Mouse (Mus musculus) liver, postnatal 0 days (tissue): ENCODE results near the gene Lias.
A peak's percentile ranks its signal among the peaks of the same experiment; 100 is the strongest.

Source experiments
- CTCF ChIP-seq: sonication (generic); IDR thresholded peaks from 2 replicates; pipeline ENCODE4 v1.5.1; 2016; ENCODE audit warnings: antibody characterized with exemption, low read depth
- EP300 ChIP-seq: IDR thresholded peaks from 2 replicates; pipeline ENCODE4 v1.6.1; 2016; ENCODE audit warnings: antibody characterized with exemption, low read depth, mild to moderate bottlenecking

GRCm38 (mm10) chr5:65424215-65424614, 32.9 kb downstream of the Lias start:
- TF ChIP-seq EP300, result 0 out of 2 replicates have a peak, but pooled peaks have one; percentile 30
- TF ChIP-seq CTCF, result no peak
